Mouse (Mus musculus): ENCODE measurements around the gene Rbpj. TPM values are rescaled to one million over a fixed set of nuclear protein-coding genes. Genes with fewer than 3 reads are reported as not detected.
A peak's percentile ranks its signal among the peaks of the same experiment; 100 is the strongest.

Rbpj gene
- polyA plus RNA-seq, 1 experiment from 2014 or later, result 35.8 TPM

DNA sequence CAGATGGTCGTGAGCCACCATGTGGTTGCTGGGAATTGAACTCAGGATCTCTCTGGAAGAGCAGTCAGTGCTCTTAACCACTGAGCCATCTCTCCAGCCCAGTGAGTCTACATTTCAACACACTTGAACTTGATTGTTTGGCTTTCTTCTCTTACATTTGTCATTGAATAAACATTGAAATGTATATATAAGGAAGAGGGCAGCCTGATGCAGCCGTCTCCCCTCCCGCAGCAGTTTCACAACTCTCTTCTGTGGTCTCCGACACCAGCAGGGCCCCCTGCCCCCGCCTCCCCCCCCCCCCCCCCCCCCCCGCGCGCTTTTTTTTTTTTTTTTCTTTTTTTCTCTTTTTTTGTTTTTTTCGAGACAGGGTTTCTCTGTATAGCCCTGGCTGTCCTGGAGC, 180.7 kb downstream of the Rbpj start:
- Histone ChIP-seq H3K27me3 (ENCODE audit: control insufficient read depth, insufficient read depth, low read length) (no peaks in the 10 kb centered on the region), H3K4me1 (ENCODE audit: control insufficient read depth, insufficient read depth, low read length) (no peaks in the 10 kb centered on the region), H3K27ac (ENCODE audit: low read depth, low read length) (no peak overlapping the region), H3K9me3 (ENCODE audit: control insufficient read depth, low read length) (no peaks in the 10 kb centered on the region), H3K4me3 (ENCODE audit: low read depth, low read length) (no peak overlapping the region), H3K36me3 (ENCODE audit: control insufficient read depth, insufficient read depth, low read length) (peaks cover 12% of the 10 kb centered on the region; the same call in 1 of the 2 replicates), H3K4me2 (ENCODE audit: low read depth, low read length) (no peak overlapping the region), H3K9ac (replicated peaks; ENCODE audit: low read depth, low read length) (no peak overlapping the region)
- 89% methylated on average over 5 of the region's 9 CpGs for WGBS
- ATAC-seq (ENCODE audit: low read depth), result no peak

DNA sequence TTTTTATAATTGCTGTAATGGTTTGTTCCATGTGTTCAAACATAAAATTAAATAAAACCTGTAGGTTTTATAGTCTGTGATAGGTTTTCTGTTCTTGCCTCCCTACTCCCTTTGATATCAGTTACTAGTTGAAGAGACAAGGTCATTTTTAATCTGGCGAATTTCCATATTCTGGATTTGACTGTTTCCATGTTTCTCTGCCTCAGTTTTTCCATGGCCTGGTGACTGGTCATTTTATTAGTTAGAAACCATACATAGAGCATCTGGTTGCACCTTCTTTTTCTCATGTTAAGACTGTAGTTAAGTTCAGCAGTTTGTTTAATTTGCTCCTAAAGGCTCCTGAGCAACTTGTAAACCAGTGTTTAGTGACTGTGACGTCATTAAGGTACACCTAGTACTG, 181.4 kb downstream of the Rbpj start:
- Histone ChIP-seq H3K4me3 (ENCODE audit: low read depth, low read length) (no peak overlapping the region), H3K4me1 (ENCODE audit: control insufficient read depth, insufficient read depth, low read length) (no peaks in the 10 kb centered on the region), H3K4me2 (ENCODE audit: low read depth, low read length) (no peak overlapping the region), H3K9me3 (ENCODE audit: control insufficient read depth, low read length) (no peaks in the 10 kb centered on the region), H3K36me3 (ENCODE audit: control insufficient read depth, insufficient read depth, low read length) (peaks cover 19% of the 10 kb centered on the region; the same call in 1 of the 2 replicates), H3K27me3 (ENCODE audit: control insufficient read depth, insufficient read depth, low read length) (no peaks in the 10 kb centered on the region), H3K27ac (ENCODE audit: low read depth, low read length) (no peak overlapping the region), H3K9ac (replicated peaks; ENCODE audit: low read depth, low read length) (no peak overlapping the region)
- no peak for ATAC-seq (ENCODE audit: low read depth)
- WGBS, result 98% methylated on average over 2 of the region's 2 CpGs

DNA sequence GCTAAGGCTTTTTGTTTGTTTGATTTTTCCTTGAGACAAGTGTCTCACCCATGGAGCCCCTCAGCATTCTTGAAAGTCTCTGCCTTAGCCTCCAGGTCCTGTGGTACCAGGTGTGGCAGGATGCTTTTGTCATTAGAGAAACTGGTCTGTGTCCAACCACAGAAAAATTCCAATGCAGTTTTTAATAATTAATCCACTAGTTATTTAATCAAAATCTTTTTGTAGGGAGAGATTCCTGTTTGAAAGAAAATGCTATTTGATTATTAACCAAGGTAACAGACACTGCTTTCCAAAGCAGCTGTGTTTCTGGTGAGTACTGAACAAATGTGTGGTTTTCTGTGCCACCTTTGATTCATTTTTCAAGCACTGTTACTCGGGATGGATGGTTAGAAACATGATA, 190.6 kb downstream of the Rbpj start:
- H3K27me3 ChIP-seq (ENCODE audit: control insufficient read depth, insufficient read depth, low read length), result no peaks in the 10 kb centered on the region
- no peak overlapping the region for H3K27ac ChIP-seq (ENCODE audit: low read depth, low read length)
- WGBS, result 49% methylated on average over 1 of the region's 1 CpGs
- H3K4me3 ChIP-seq (ENCODE audit: low read depth, low read length), result no peak overlapping the region
- no peaks in the 10 kb centered on the region for H3K4me1 ChIP-seq (ENCODE audit: control insufficient read depth, insufficient read depth, low read length)
- H3K36me3 ChIP-seq (ENCODE audit: control insufficient read depth, insufficient read depth, low read length), result peaks cover 19% of the 10 kb centered on the region
- no peaks in the 10 kb centered on the region for H3K9me3 ChIP-seq (ENCODE audit: control insufficient read depth, low read length)
- H3K9ac ChIP-seq (replicated peaks; ENCODE audit: low read depth, low read length), result no peak overlapping the region
- ATAC-seq (ENCODE audit: low read depth), result no peak
- no peak overlapping the region for H3K4me2 ChIP-seq (ENCODE audit: low read depth, low read length)

DNA sequence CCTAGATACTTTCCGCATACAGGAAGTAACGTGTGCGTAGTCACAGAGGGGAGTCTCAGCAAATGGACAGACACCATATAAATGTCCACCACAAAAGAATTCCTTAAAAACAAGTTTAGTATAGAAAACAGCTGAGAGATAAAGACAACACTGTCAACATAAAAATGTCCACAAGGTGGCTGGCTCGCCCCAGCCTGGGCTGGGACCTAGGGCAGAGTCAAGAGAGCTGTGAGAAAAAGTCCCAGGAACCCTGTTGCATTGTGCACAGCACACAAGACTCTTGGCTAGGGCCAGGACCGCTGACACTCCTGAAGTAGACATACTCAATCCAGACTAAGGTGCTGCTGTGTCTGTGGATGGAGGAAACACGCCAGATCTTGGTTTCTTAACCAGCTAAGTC, 192.0 kb downstream of the Rbpj start:
- H3K36me3 ChIP-seq (ENCODE audit: control insufficient read depth, insufficient read depth, low read length), result peaks cover 9% of the 10 kb centered on the region
- 84% methylated on average over 6 of the region's 6 CpGs for WGBS
- H3K4me3 ChIP-seq (ENCODE audit: low read depth, low read length), result no peak overlapping the region
- H3K27me3 ChIP-seq (ENCODE audit: control insufficient read depth, insufficient read depth, low read length), result no peaks in the 10 kb centered on the region
- no peak overlapping the region for H3K27ac ChIP-seq (ENCODE audit: low read depth, low read length)
- no peaks in the 10 kb centered on the region for H3K9me3 ChIP-seq (ENCODE audit: control insufficient read depth, low read length)
- no peak overlapping the region for H3K9ac ChIP-seq (replicated peaks; ENCODE audit: low read depth, low read length)
- ATAC-seq (ENCODE audit: low read depth), result peak; percentile 79; the same call in 1 of the 2 replicates
- no peaks in the 10 kb centered on the region for H3K4me1 ChIP-seq (ENCODE audit: control insufficient read depth, insufficient read depth, low read length)
- no peak overlapping the region for H3K4me2 ChIP-seq (ENCODE audit: low read depth, low read length)

DNA sequence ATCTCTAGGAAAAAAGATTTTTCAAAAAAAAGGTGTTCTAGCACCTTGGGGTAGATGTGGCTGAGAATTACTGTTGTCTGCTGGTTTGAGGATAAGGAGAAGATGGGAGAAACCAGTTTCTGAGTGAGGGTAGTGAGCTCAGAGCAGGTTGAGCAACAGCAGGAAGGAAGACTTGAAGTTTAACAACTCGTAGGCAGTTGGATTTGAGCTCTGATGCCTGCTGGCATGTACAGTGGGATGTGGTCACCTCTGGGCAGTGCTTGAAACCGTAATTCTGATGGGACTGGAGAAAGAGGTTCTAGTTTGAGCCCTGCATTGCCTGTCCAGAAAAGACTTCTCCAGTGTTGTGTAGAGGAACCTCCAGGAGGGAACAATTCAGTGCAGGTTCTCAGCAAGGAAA, 195.6 kb downstream of the Rbpj start:
- Histone ChIP-seq H3K9ac (replicated peaks; ENCODE audit: low read depth, low read length) (no peak overlapping the region), H3K4me3 (ENCODE audit: low read depth, low read length) (no peak overlapping the region), H3K4me2 (ENCODE audit: low read depth, low read length) (no peak overlapping the region), H3K9me3 (ENCODE audit: control insufficient read depth, low read length) (no peaks in the 10 kb centered on the region), H3K4me1 (ENCODE audit: control insufficient read depth, insufficient read depth, low read length) (no peaks in the 10 kb centered on the region), H3K36me3 (ENCODE audit: control insufficient read depth, insufficient read depth, low read length) (peaks cover 4% of the 10 kb centered on the region), H3K27ac (ENCODE audit: low read depth, low read length) (no peak overlapping the region), H3K27me3 (ENCODE audit: control insufficient read depth, insufficient read depth, low read length) (no peaks in the 10 kb centered on the region)
- 93% methylated on average over 2 of the region's 2 CpGs for WGBS
- ATAC-seq (ENCODE audit: low read depth), result no peak

DNA sequence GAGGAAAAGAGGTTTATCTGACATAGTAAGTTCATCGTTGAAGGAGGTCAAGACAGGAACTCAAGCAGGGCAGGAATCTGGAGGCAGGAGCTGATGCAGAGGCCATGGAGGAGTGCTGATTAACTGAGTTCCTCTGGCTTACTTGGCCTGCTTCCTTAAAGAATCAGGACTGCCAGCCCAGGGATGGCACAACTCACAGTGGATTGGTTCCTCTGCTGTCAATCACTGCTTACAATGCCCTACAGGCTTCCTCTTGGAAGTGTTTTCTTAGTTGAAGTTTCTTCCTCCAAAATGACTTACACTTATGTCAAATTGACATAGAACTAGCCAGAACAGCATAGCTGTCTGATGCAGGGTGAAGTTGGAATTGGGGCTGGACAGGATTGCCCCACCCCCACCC, 196.5 kb downstream of the Rbpj start:
- H3K27me3 ChIP-seq (ENCODE audit: control insufficient read depth, insufficient read depth, low read length), result no peaks in the 10 kb centered on the region
- H3K4me1 ChIP-seq (ENCODE audit: control insufficient read depth, insufficient read depth, low read length), result no peaks in the 10 kb centered on the region
- no peaks in the 10 kb centered on the region for H3K36me3 ChIP-seq (ENCODE audit: control insufficient read depth, insufficient read depth, low read length)
- no peak overlapping the region for H3K27ac ChIP-seq (ENCODE audit: low read depth, low read length)
- 71% methylated on average over 1 of the region's 1 CpGs for WGBS
- no peaks in the 10 kb centered on the region for H3K9me3 ChIP-seq (ENCODE audit: control insufficient read depth, low read length)
- H3K9ac ChIP-seq (replicated peaks; ENCODE audit: low read depth, low read length), result no peak overlapping the region
- no peak overlapping the region for H3K4me3 ChIP-seq (ENCODE audit: low read depth, low read length)
- H3K4me2 ChIP-seq (ENCODE audit: low read depth, low read length), result no peak overlapping the region
- no peak for ATAC-seq (ENCODE audit: low read depth)

DNA sequence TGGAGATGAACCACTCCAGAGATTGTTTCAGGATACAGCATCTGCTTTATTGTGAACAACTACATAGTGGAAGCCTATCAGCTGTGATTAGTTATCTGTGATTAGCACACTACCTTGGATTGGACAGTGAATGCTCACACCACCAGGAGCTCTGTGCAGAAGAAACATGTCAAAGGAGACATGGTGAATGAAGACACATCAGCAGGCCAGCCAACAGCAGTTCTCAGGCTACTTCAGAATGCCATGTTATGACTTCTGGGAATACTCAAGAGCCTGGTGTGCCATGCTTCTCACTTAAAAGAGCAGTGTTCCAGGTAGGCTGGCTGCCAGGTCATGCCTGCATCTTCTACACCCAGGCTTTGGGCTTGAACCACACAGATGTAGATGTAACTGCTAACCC, 197.7 kb downstream of the Rbpj start:
- no peaks in the 10 kb centered on the region for H3K27me3 ChIP-seq (ENCODE audit: control insufficient read depth, insufficient read depth, low read length)
- no peaks in the 10 kb centered on the region for H3K9me3 ChIP-seq (ENCODE audit: control insufficient read depth, low read length)
- H3K4me3 ChIP-seq (ENCODE audit: low read depth, low read length), result no peak overlapping the region
- no peak for ATAC-seq (ENCODE audit: low read depth)
- H3K4me2 ChIP-seq (ENCODE audit: low read depth, low read length), result no peak overlapping the region
- no peaks in the 10 kb centered on the region for H3K36me3 ChIP-seq (ENCODE audit: control insufficient read depth, insufficient read depth, low read length)
- H3K27ac ChIP-seq (ENCODE audit: low read depth, low read length), result no peak overlapping the region
- H3K4me1 ChIP-seq (ENCODE audit: control insufficient read depth, insufficient read depth, low read length), result no peaks in the 10 kb centered on the region
- no peak overlapping the region for H3K9ac ChIP-seq (replicated peaks; ENCODE audit: low read depth, low read length)

DNA sequence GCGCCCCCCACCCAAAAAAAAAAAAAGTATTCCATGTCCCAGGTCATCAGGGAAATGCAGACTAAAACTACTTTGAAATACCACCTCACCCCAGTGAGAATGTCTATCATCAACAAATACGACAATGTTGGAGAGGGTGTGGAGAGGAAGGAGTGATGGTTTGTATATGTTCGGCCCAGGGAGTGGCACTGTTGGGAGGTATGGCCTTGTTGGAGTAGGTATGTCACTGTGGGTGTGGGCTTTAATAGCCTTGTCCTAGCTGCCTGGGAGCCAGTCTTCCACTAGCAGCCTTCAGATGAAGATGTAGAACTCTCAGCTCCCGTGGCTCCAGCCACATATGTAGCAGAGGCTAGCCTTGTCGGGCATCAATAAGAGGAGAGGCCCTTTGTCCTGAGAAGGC, 202.1 kb downstream of the Rbpj start:
- ATAC-seq (ENCODE audit: low read depth), result no peak
- Histone ChIP-seq H3K9me3 (ENCODE audit: control insufficient read depth, low read length) (no peaks in the 10 kb centered on the region), H3K4me2 (ENCODE audit: low read depth, low read length) (no peak overlapping the region), H3K4me1 (ENCODE audit: control insufficient read depth, insufficient read depth, low read length) (no peaks in the 10 kb centered on the region), H3K4me3 (ENCODE audit: low read depth, low read length) (no peak overlapping the region), H3K36me3 (ENCODE audit: control insufficient read depth, insufficient read depth, low read length) (no peaks in the 10 kb centered on the region), H3K27me3 (ENCODE audit: control insufficient read depth, insufficient read depth, low read length) (no peaks in the 10 kb centered on the region), H3K27ac (ENCODE audit: low read depth, low read length) (no peak overlapping the region), H3K9ac (replicated peaks; ENCODE audit: low read depth, low read length) (no peak overlapping the region)
- 92% methylated on average over 5 of the region's 5 CpGs for WGBS

DNA sequence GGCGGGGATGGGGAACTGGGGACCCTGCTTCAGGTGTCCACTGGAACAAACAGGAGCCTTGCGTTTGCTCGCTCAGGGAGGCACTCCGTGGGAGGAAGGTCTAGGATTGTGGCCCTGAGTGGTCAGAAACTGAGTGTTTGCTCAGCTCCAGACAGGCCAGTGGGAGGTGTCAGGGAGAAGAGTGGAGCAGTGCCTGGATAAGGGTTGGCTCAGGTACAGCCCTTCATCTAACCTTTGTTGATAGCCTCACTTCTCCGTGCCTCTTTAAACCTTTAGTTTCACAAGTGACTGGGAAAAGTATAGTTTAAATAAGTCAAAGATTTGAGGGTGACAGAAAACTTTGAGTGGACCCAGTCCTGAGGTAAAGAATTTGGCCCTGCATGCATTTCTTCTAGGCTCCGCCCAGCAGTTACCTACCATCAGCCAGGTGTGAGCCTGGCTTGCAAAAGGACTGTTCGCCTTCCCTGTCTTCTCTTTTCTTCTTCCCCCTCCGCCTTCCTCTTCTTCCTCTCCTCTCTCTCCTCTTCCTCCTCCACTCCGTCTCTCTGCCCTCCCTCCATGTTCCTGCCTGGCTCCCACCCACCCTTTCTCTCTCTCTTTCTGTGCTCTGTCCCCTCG, 204.5 kb downstream of the Rbpj start:
- Histone ChIP-seq H3K4me3 (ENCODE audit: low read depth, low read length) (no peak overlapping the region), H3K9me3 (ENCODE audit: control insufficient read depth, low read length) (no peaks in the 10 kb centered on the region), H3K36me3 (ENCODE audit: control insufficient read depth, insufficient read depth, low read length) (no peaks in the 10 kb centered on the region), H3K4me2 (ENCODE audit: low read depth, low read length) (no peak overlapping the region), H3K27ac (ENCODE audit: low read depth, low read length) (no peak overlapping the region), H3K27me3 (ENCODE audit: control insufficient read depth, insufficient read depth, low read length) (no peaks in the 10 kb centered on the region), H3K9ac (replicated peaks; ENCODE audit: low read depth, low read length) (no peak overlapping the region), H3K4me1 (ENCODE audit: control insufficient read depth, insufficient read depth, low read length) (no peaks in the 10 kb centered on the region)
- WGBS, result 93% methylated on average over 10 of the region's 10 CpGs
- no peak for ATAC-seq (ENCODE audit: low read depth)
